Mouse (Mus musculus) MN1 (cell line): Measurements from ENCODE around the gene Crxos.

Experiments
- DNase-seq: peaks from one replicate; pipeline ENCODE4 v3.0.0-alpha.2; 2016; ENCODE audit warnings: low spot score

Crxos gene

DNA sequence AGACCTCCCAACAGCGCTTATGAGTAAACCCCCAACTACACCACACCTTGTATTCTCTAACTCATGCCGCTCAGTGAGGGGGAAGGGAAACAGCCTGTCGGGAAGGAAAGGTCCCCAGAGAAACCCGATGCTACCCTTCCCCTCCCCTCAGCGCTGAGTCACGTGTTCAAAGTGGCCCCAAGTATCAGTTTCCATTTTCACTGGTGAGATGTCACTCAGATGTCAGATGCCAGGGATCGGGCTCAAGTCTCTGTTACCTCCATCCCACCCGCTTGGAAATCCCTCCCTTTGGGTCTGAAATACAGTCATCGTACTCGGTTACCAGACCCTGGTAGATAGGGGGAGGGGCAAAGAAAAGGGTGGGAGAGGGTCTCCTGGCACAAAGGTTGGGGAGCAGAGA is 39.4 kb downstream of the Crxos start:
- peak; percentile 60 for DNase-seq

DNA sequence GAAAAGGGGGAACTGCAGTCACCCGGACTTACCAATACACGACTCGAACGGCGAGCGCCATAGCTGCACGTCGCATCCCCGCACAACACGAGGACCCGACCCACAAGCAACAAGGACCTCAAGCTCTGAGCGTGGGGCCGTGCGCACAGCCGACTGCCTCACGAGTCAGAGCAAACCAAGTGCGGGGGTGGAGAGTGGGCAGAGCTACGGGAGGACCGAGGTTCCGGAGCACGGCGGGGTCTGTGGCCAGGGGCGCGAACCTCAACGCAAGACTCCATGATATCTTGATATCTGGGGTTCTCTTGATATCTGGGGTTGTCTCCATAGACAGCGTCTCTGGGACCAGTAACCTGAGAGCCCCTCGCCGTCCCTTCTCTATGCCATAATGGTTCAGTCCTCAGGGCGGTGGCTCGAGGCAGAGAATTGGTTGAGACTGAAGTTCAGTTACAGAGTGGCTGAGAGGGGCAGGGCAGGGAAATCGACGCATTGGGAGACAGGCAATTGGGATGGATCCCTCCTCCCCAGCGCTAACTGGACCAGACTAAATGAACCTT is 39.9 kb downstream of the Crxos start, which contains the start of gene Selenow:
TSS of gene Selenow (minus strand) at position 183 of the 554 bp plus-strand sequence.
- DNase-seq, result peak; percentile 91

DNA sequence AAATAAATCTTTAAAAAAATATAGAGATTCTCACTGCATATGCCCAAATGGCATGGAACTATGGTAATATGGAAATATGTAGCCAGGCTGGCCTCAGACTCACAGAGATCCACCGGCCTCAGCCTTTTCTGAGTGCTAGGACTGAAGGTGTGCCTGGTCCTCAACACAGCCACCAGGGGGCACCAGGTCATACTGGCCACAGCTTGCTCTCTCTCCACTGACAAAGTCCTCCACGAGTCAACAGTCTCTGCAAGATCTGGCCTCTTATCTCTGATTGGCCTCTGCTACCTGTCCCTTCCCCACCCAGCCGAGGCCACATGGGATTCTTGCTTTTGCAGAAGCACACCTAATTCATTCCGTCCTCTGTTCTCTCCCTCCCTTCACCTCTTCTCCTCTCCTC is 47.5 kb downstream of the Crxos start:
- peak; percentile 43 for DNase-seq

DNA sequence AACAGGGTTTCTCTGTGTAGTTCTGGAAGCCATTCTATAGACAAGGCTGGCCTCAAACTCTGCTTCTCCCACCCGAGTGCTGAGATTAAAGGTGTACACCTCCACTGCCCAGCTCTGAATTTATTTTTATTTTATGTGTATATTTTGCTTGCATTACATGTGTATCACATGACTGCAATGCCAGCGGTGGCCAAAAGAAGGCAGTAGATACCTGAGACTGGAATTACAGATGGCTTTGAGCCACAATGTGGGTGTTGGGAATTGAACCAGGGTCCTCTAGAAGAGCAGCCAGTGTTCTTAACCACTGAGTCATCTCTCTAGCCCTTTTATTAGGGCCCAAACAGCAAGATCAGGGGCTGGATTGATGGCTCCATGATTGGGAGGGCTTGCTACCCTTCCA is 48.1 kb downstream of the Crxos start:
- no peak for DNase-seq

DNA sequence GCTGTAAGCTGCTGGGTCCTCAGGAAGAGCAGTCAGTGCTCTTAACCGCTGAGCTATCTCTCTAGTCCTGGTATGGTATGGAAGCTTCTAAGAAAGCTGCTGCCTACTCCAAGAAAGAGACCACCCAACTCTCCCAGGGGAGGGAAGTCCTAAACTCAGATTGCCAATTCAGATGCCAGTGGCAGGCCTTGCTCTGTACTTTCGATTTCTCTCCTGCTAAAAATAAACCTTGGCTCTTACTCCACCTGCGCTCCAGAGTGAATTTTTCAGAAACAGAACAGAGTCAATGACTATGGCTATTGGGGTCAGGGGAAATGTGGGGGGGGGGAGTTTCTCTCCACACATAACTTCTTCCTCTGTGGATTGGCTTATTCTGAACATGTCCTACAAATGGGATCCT is 49.2 kb downstream of the Crxos start:
- no peak for DNase-seq

DNA sequence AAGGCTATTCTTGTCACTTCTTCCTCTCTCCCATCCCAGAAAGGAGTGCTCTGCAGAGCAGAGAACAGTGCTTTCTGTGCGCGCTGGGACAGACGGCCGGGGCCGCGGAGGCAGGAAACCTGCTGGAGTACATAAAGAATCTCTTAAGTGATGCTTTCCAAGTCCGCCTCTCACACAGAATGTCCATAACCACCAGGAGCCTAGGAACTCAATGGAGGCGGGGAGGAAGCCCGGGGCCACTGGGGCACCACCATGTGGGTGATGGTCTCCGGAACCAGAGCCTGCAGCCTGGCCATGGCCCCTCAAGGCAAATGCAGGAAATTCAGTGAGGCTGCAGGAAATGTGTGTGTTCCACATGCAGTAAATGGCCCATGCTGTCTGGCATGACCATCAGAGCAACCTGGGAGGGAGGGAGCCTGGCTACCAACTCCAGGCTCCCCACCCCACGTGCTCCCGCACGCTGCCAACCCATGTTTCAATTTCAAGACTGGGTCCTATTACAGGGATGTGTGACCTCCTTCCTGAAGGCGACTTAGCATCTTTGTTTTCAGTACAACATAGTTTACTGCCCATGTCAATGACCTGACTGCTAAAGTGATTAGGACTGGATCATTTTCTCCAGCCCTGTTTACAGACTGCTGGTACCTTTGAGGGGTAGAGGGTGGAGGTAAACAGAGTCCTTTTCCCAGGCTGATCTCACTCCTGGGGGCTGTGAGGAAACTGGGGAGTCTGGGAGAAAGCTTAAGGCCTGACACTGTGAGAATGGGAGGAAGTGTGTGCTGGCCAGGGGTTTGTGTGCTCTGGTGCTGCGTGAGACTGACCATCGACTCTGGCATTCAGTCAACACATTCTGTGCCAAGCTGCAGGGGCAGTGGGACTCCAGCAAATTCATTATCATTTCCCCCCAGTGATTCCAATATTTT is 51.3 kb downstream of the Crxos start:
- DNase-seq, result no peak

DNA sequence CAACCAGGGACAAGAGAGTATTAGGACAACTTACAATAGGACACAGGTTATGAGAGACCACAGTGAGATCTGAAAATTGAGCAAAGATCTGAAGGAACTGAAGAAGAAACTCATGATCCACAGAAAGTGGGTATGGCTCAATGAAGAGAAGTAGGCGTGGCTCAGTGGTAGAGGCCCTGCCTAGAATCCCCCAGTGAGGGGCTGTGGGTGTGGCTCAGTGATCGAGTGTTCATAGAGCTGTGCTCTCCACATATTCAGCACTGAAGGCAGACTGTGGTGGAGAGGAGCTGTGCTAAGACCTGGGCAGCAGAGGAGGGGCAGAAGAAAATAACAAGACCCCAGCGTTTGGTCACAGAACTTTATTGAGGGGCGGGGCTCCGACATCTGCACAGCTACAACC is 55.1 kb downstream of the Crxos start:
- no peak for DNase-seq

DNA sequence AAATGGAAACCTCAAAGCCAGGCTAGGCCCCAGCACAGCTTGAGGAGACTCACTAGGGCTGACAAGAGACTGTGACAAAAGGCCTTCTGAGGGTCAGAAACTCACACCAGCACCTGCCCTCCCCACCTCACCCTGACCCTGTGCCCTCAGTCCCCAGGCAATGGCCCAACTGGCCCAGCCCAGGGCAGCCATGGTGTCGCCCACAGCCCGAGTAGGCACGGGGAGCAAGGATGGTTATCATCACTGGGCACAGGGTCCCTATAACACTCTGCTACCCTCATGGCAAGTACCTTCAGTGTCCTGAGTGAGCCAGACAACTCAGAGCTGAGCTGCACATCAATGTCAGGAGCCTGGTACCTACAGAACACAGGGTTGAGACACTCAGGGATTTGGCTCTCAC is 56.2 kb downstream of the Crxos start:
- DNase-seq, result no peak

DNA sequence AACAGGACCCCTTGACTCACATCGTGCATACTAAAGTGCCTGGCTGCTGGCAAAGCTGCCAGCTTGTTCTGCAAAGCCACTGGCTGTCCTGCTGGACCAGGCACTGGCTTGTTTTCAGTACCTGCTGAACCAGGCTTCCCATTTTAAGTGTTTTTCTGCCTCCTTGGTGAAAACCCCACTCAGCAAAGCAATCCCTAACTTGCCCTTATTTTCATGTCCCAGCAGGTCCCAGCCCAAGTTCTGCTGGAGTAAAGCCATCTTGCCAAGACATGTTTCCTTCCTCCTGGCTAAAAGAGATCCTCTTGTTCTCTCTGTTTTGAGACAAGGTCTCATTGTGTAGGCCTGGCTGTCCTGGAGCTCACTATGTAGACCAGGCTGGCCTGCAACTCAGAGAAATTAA is 61.9 kb downstream of the Crxos start:
- DNase-seq, result no peak

DNA sequence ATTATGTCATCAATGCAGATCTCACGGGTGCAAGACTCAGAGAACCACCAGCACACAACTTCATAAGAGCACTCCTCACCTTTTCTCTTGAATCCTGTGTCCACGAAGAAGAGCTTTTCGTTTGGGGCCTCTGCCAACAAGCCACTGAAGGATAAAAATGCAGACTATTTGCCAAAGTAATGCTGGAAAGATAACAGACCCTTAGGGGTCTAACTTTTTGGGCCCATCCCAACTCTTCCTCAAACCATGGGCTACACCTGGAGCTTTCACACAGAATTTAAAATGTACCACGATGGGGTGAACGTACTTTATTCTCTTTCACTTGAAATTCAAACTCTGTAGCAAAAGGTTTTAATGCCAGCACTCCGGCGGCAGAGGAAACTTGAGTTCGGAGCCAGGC is 62.8 kb downstream of the Crxos start:
- DNase-seq, result no peak

DNA sequence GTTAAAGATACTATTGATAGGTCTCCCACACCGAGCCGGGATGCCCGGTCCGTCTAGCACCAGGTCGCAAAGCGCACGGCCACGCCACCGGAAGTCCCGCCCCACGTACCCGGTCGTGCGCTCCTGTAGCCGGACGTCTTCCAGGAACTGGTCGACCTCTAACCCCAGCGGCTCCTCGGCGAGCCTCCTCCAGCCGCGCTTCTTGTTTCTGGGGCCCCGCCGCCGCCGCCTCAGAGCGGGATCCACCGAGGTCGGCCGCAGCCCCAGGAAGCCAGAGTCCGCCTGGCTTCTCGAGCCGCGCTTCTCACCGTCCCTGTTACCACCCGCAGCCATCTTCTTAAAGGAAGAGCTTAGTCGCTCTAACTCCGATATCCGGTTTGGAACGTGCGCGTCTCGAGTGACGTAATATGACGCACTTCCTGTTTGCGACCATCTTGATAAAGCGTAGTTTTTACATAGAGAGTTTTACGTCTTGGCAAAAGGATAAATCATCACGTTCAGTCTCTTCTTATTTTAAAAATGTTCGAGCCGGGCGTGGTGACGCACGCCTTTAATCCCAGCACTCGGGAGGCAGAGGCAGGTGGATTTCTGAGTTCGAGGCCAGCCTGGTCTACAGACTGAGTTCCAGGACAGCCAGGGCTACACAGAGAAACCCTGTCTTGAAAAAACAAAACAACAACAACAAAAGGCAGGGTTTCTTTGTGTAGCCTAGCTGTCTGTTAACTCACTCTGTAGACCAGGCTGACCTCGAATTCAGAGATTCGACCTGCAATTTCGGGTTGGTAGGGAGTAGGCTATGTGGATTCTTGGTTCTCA is 63.5 kb downstream of the Crxos start, which contains the start of gene Nop53:
TSS of gene Nop53 (minus strand) at position 354 of the 816 bp plus-strand sequence.
- peak; percentile 94 for DNase-seq

DNA sequence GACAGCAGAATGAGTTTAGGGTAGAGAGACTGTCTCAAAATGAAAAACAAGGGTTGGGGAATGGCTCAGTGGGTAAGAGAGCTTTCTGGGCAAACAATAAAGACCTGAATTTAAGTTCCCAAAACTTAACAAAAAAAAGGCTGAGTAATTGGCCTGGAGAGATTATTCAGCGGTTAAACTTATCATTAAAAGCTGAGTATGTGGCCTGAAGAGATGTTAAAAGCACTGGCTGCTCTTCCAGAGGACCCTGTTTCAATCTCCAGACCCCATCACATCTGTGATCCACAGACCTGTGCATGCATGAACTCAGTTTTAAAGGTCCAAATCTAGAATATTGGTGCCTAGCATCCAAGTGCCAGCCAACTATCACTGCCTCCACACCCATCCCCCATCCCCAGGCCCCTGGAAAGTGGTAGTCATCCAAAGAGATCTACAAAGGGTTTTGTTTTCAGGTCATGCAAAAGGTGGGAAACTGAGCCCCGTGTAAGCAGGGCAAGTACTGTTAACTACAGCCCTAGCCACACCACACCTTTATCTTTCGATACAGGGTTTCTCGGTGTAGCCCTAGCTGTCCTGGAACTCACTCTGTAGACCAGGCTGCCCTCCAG is 65.3 kb downstream of the Crxos start:
- DNase-seq, result no peak

DNA sequence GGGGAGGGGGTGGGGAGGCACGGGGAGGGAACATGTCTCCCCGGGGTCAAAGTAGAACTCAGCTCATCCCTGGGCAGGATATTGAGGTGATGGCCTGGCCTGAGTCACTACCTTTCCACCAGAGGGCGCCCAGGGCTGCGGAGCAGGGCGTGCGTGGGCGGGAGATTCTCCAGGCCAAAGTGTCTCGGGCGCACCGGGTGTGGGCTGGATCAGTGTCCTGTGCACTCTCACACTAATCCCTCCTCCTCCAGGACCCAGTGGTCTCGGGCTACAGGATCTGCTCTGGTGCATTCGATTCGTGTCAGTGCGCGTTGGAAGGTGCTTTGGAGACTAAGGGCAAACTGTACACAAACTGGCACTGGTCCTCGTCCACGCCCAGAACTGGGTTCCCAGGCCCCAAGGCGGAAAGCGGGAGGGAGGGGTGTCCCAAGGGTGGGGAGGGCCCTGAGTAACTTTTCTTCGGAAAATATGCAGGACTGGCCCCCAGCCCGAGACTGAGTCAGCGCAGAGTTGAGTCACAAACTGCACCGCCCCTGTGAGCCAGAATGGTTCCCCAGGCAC is 66.0 kb downstream of the Crxos start:
- peak; percentile 95 for DNase-seq

DNA sequence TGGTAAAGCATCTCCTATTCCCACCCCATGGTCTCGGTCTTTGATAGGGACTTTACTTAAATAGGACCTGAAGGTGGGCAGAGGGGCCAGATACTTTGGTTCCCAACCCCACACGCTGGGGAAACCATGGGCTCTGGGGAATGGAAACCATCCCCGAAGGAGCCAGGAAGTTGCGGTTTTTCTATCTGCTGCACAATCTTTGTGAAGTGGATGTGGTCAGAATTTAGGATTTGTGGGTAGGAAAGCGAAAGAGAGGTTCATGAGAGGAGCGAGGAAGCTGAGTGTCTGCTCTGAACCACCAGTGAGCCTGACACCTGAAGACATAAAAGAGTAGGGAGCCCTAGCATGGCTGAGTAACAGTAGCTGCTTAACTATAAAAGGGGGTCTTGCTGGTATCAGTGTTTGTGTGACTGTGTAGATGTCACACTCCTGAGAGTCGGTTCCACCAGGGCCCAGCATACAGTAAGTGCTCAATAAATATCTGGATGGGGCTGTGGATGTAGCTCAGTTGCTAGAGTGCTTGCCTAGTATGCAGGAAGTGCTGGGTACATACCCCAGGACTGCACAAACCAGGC is 66.9 kb downstream of the Crxos start:
- DNase-seq, result no peak

DNA sequence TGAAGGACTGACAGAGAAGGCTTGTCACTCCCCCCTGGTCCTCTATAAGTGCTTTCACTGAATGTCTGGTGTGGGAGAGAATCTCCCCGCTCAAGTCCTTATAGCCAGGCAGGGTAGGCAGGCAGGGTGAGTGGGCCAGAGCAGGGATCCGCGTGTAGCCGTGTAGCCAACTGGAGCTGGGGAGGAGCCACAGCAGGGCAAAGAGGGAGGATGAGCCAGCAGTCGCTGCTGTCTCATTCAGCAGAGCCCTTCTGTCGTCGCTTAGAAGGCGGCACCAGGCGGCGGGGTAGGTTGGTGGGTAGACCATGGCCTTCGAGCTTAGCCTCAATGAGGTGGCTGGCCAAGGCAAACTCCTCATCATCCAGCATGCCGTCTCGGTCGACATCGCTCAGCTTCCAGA is 67.6 kb downstream of the Crxos start:
- no peak for DNase-seq

DNA sequence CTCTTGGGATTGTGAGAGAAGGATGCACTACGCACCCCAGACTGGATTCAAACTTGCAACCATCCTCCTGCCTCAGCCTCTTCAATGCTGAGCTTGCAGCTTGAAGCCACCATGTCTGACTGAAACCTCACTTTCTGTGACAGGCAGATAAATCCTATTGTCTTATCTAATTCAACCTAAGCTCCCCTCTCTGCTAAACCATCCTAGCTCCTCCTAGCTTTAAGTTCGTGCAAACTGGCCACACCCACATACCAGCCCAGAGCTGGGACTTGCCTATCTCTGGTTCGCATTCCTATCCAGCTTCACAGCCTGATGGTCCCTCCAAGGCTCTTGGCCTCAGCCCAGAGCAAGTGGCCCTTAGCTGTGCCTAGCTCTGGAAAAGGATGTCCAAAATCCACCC is 70.0 kb downstream of the Crxos start:
- no peak for DNase-seq
